Mouse (Mus musculus): ENCODE data around the gene Ruvbl2. TPM values are rescaled to one million over a fixed set of nuclear protein-coding genes. Genes with fewer than 3 reads are reported as not detected.
"Not testable (repeated sequence)": the region's sequence is repeated elsewhere in the genome, so short reads cannot be mapped to it uniquely, and the experiment has no call there.

The Ruvbl2 gene
- polyA plus RNA-seq, 1 experiment from 2014 or later, result 115 TPM

- no peak for ATAC-seq (ENCODE audit: insufficient read depth, low FRiP score)
- Histone ChIP-seq H3K4me3 (replicated peaks; ENCODE audit: low read length) (no peak overlapping the region), H3K9me3 (replicated peaks; ENCODE audit: control insufficient read depth, low read length) (no peaks in the 10 kb centered on the region)
Measured at GRCm38 (mm10) chr7:45401521-45402085, 36.3 kb downstream of the Ruvbl2 start.

GRCm38 (mm10) chr7:45396787-45397186 lies 41.1 kb downstream of the Ruvbl2 start:
- Histone ChIP-seq H3K4me3 (replicated peaks; ENCODE audit: low read length) (no peak overlapping the region), H3K36me3 (ENCODE audit: control insufficient read depth, insufficient read depth, low read length) (0 out of 2 replicates have a peak, but pooled peaks cover 4% of the 10 kb centered on the region), H3K27ac (ENCODE audit: low read length) (no peak overlapping the region), H3K4me1 (ENCODE audit: control insufficient read depth, insufficient read depth, low read length) (peaks cover 16% of the 10 kb centered on the region), H3K27me3 (ENCODE audit: control insufficient read depth, insufficient read depth, low read length) (no peaks in the 10 kb centered on the region), H3K9ac (ENCODE audit: low read length) (no peak overlapping the region), H3K9me3 (replicated peaks; ENCODE audit: control insufficient read depth, low read length) (no peaks in the 10 kb centered on the region), H3K4me2 (ENCODE audit: low read depth, low read length) (no peak overlapping the region)
- ATAC-seq (ENCODE audit: insufficient read depth, low FRiP score), result no peak
- WGBS, result 77% methylated on average over 2 of the region's 2 CpGs

More at GRCm38 (mm10) chr7:45401521-45402085, 36.3 kb downstream of the Ruvbl2 start:
- Histone ChIP-seq H3K4me1 (ENCODE audit: control insufficient read depth, insufficient read depth, low read length) (0 out of 2 replicates have a peak, but pooled peaks cover 6% of the 10 kb centered on the region), H3K27me3 (ENCODE audit: control insufficient read depth, insufficient read depth, low read length) (peaks cover 18% of the 10 kb centered on the region), H3K36me3 (ENCODE audit: control insufficient read depth, insufficient read depth, low read length) (no peaks in the 10 kb centered on the region), H3K9ac (ENCODE audit: low read length) (no peak overlapping the region; the same call in 1 of the 2 replicates), H3K27ac (ENCODE audit: low read length) (no peak overlapping the region), H3K4me2 (ENCODE audit: low read depth, low read length) (no peak overlapping the region)
- 51% methylated on average over 10 of the region's 10 CpGs for WGBS

- H3K36me3 ChIP-seq (ENCODE audit: control insufficient read depth, insufficient read depth, low read length); H3K9me3 ChIP-seq (replicated peaks; ENCODE audit: control insufficient read depth, low read length); H3K27me3 ChIP-seq (ENCODE audit: control insufficient read depth, insufficient read depth, low read length): not testable (repeated sequence)
- H3K9ac ChIP-seq (ENCODE audit: low read length), result peak overlapping the region; percentile 74; the same call in 1 of the 2 replicates
- peak overlapping the region; percentile 58 for H3K4me2 ChIP-seq (ENCODE audit: low read depth, low read length)
- peak; percentile 15; the same call in 1 of the 2 replicates for ATAC-seq (ENCODE audit: insufficient read depth, low FRiP score)
- 2% methylated on average over 3 of the region's 3 CpGs for WGBS
- peak overlapping the region; percentile 55 for H3K4me3 ChIP-seq (replicated peaks; ENCODE audit: low read length)
- peaks cover 16% of the 10 kb centered on the region for H3K4me1 ChIP-seq (ENCODE audit: control insufficient read depth, insufficient read depth, low read length)
- peak overlapping the region; percentile 88 for H3K27ac ChIP-seq (ENCODE audit: low read length)
Measured at GRCm38 (mm10) chr7:45396337-45396775, 41.5 kb downstream of the Ruvbl2 start.

GRCm38 (mm10) chr7:45395578-45396336 lies 42.1 kb downstream of the Ruvbl2 start, which contains the start of gene Snrnp70:
Gene Snrnp70, minus strand, starts transcription at chr7:45395742.
- under 1% methylated on average over 60 of the region's 60 CpGs for WGBS
- no peaks in the 10 kb centered on the region for H3K9me3 ChIP-seq (replicated peaks; ENCODE audit: control insufficient read depth, low read length)

GRCm38 (mm10) chr7:45395129-45395541 lies 42.8 kb downstream of the Ruvbl2 start:
- peak; percentile 83 for ATAC-seq (ENCODE audit: insufficient read depth, low FRiP score)
- under 1% methylated on average over 19 of the region's 20 CpGs for WGBS
- Histone ChIP-seq H3K4me3 (replicated peaks; ENCODE audit: low read length) (peak overlapping the region; percentile 86), H3K9ac (ENCODE audit: low read length) (peak overlapping the region; percentile 94), H3K4me2 (ENCODE audit: low read depth, low read length) (peak overlapping the region; percentile 98), H3K36me3 (ENCODE audit: control insufficient read depth, insufficient read depth, low read length) (peaks cover 14% of the 10 kb centered on the region; the same call in 1 of the 2 replicates), H3K4me1 (ENCODE audit: control insufficient read depth, insufficient read depth, low read length) (peaks cover 16% of the 10 kb centered on the region), H3K27ac (ENCODE audit: low read length) (peak overlapping the region; percentile 94), H3K27me3 (ENCODE audit: control insufficient read depth, insufficient read depth, low read length) (no peaks in the 10 kb centered on the region), H3K9me3 (replicated peaks; ENCODE audit: control insufficient read depth, low read length) (no peaks in the 10 kb centered on the region)

More at GRCm38 (mm10) chr7:45395578-45396336, 42.1 kb downstream of the Ruvbl2 start, which contains the start of gene Snrnp70:
- H3K36me3 ChIP-seq (ENCODE audit: control insufficient read depth, insufficient read depth, low read length), result peaks cover 8% of the 10 kb centered on the region; the same call in 1 of the 2 replicates
- peak within 1 kb of the TSS; percentile 98 for H3K4me2 ChIP-seq (ENCODE audit: low read depth, low read length)
- peak; percentile 98 for ATAC-seq (ENCODE audit: insufficient read depth, low FRiP score)
- peak within 1 kb of the TSS; percentile 94 for H3K9ac ChIP-seq (ENCODE audit: low read length)
- peaks cover 16% of the 10 kb centered on the region for H3K4me1 ChIP-seq (ENCODE audit: control insufficient read depth, insufficient read depth, low read length)
- peak within 1 kb of the TSS; percentile 94 for H3K27ac ChIP-seq (ENCODE audit: low read length)
- peak within 1 kb of the TSS; percentile 86 for H3K4me3 ChIP-seq (replicated peaks; ENCODE audit: low read length)
- no peaks in the 10 kb centered on the region for H3K27me3 ChIP-seq (ENCODE audit: control insufficient read depth, insufficient read depth, low read length)

- Histone ChIP-seq H3K9ac (ENCODE audit: low read length) (no peak overlapping the region), H3K9me3 (replicated peaks; ENCODE audit: control insufficient read depth, low read length) (no peaks in the 10 kb centered on the region), H3K4me2 (ENCODE audit: low read depth, low read length) (no peak overlapping the region), H3K27me3 (ENCODE audit: control insufficient read depth, insufficient read depth, low read length) (no peaks in the 10 kb centered on the region), H3K4me1 (ENCODE audit: control insufficient read depth, insufficient read depth, low read length) (no peaks in the 10 kb centered on the region), H3K27ac (ENCODE audit: low read length) (no peak overlapping the region), H3K4me3 (replicated peaks; ENCODE audit: low read length) (no peak overlapping the region), H3K36me3 (ENCODE audit: control insufficient read depth, insufficient read depth, low read length) (peaks cover 62% of the 10 kb centered on the region)
- ATAC-seq (ENCODE audit: insufficient read depth, low FRiP score), result no peak
- 92% methylated on average over 3 of the region's 3 CpGs for WGBS
Measured at GRCm38 (mm10) chr7:45386077-45386476, 51.8 kb downstream of the Ruvbl2 start.

- 94% methylated on average over 1 of the region's 1 CpGs for WGBS
- Histone ChIP-seq H3K9ac (ENCODE audit: low read length) (no peak overlapping the region), H3K27ac (ENCODE audit: low read length) (no peak overlapping the region), H3K4me1 (ENCODE audit: control insufficient read depth, insufficient read depth, low read length) (no peaks in the 10 kb centered on the region), H3K27me3 (ENCODE audit: control insufficient read depth, insufficient read depth, low read length) (no peaks in the 10 kb centered on the region), H3K36me3 (ENCODE audit: control insufficient read depth, insufficient read depth, low read length) (peaks cover 47% of the 10 kb centered on the region), H3K4me2 (ENCODE audit: low read depth, low read length) (no peak overlapping the region), H3K4me3 (replicated peaks; ENCODE audit: low read length) (no peak overlapping the region), H3K9me3 (replicated peaks; ENCODE audit: control insufficient read depth, low read length) (no peaks in the 10 kb centered on the region)
- no peak for ATAC-seq (ENCODE audit: insufficient read depth, low FRiP score)
Measured at GRCm38 (mm10) chr7:45376057-45376456, 61.8 kb downstream of the Ruvbl2 start.

GRCm38 (mm10) chr7:45374620-45375019 lies 63.3 kb downstream of the Ruvbl2 start:
- no peak for ATAC-seq (ENCODE audit: insufficient read depth, low FRiP score)
- H3K4me3 ChIP-seq (replicated peaks; ENCODE audit: low read length), result no peak overlapping the region
- H3K36me3 ChIP-seq (ENCODE audit: control insufficient read depth, insufficient read depth, low read length), result peaks cover 41% of the 10 kb centered on the region
- H3K9me3 ChIP-seq (replicated peaks; ENCODE audit: control insufficient read depth, low read length), result no peaks in the 10 kb centered on the region
- no peak overlapping the region for H3K9ac ChIP-seq (ENCODE audit: low read length)
- no peak overlapping the region for H3K27ac ChIP-seq (ENCODE audit: low read length)
- peaks cover 10% of the 10 kb centered on the region; the same call in 1 of the 2 replicates for H3K4me1 ChIP-seq (ENCODE audit: control insufficient read depth, insufficient read depth, low read length)
- H3K27me3 ChIP-seq (ENCODE audit: control insufficient read depth, insufficient read depth, low read length), result 0 out of 2 replicates have a peak, but pooled peaks cover 4% of the 10 kb centered on the region
- H3K4me2 ChIP-seq (ENCODE audit: low read depth, low read length), result no peak overlapping the region
- 89% methylated on average over 8 of the region's 8 CpGs for WGBS

GRCm38 (mm10) chr7:45372371-45372770 lies 65.5 kb downstream of the Ruvbl2 start:
- WGBS, result 81% methylated on average over 5 of the region's 5 CpGs
- H3K27me3 ChIP-seq (ENCODE audit: control insufficient read depth, insufficient read depth, low read length), result peaks cover 18% of the 10 kb centered on the region
- H3K9ac ChIP-seq (ENCODE audit: low read length), result no peak overlapping the region
- H3K36me3 ChIP-seq (ENCODE audit: control insufficient read depth, insufficient read depth, low read length), result peaks cover 24% of the 10 kb centered on the region
- H3K4me2 ChIP-seq (ENCODE audit: low read depth, low read length), result no peak overlapping the region
- H3K9me3 ChIP-seq (replicated peaks; ENCODE audit: control insufficient read depth, low read length), result no peaks in the 10 kb centered on the region
- H3K4me1 ChIP-seq (ENCODE audit: control insufficient read depth, insufficient read depth, low read length), result peaks cover 17% of the 10 kb centered on the region
- no peak overlapping the region for H3K27ac ChIP-seq (ENCODE audit: low read length)
- no peak overlapping the region for H3K4me3 ChIP-seq (replicated peaks; ENCODE audit: low read length)
- no peak for ATAC-seq (ENCODE audit: insufficient read depth, low FRiP score)

All from stomach, embryonic 16.5 days (tissue).